16 mouse cellular contexts compared by ENCODE assay signal in genomic region chr14:68355462-68355905, GRCm38 (mm10).
DNase-seq lines count a peak whose midpoint lies in the region; ATAC-seq lines count a peak whose summit lies in the region.
"Had no signal": no experiment of that assay in that cellular context is flagged by ENCODE, and none has a peak within 500 bp of the region (broad histone marks: within the 10 kb centered on the region; RNA-seq: fewer than 3 reads in every experiment).

No protein-coding gene starts in this region.

- WGBS in hindbrain, embryonic 11.5 days = 68% methylated on average over 8 of the region's 8 CpGs
- 80% methylated on average over 8 of the region's 8 CpGs for WGBS in hindbrain, embryonic 10.5 days
- WGBS in forebrain, embryonic 12.5 days = 37% methylated on average over 8 of the region's 8 CpGs
- WGBS in hindbrain, embryonic 13.5 days = 32% methylated on average over 8 of the region's 8 CpGs
- WGBS in neural tube, embryonic 13.5 days = 21% methylated on average over 8 of the region's 8 CpGs
- 80% methylated on average over 8 of the region's 8 CpGs for WGBS in liver, embryonic 12.5 days (ENCODE audit: insufficient replicate concordance)

- peak overlapping the region; percentile 43; the same call in 1 of the 2 replicates for H3K27ac ChIP-seq in hindbrain, embryonic 11.5 days (ENCODE audit: low read depth, low read length)
- no peak overlapping the region for H3K27ac ChIP-seq in hindbrain, embryonic 10.5 days
- H3K27ac ChIP-seq in forebrain, embryonic 12.5 days = no peak overlapping the region
- peak overlapping the region; percentile 66 for H3K27ac ChIP-seq in hindbrain, embryonic 13.5 days
- peak overlapping the region; percentile 74 for H3K27ac ChIP-seq in neural tube, embryonic 13.5 days (replicated peaks)
- H3K27ac ChIP-seq in liver, embryonic 12.5 days = no peak overlapping the region
- H3K27ac ChIP-seq: heart, embryonic 15.5 days; kidney, postnatal 0 days; limb, embryonic 13.5 days; stomach, embryonic 15.5 days had no signal

- H3K4me2 ChIP-seq in hindbrain, embryonic 11.5 days (replicated peaks; ENCODE audit: low read depth, low read length) = no peak overlapping the region
- H3K4me2 ChIP-seq in forebrain, embryonic 12.5 days = no peak overlapping the region
- no peak overlapping the region for H3K4me2 ChIP-seq in hindbrain, embryonic 13.5 days
- H3K4me2 ChIP-seq in neural tube, embryonic 13.5 days = no peak overlapping the region
- no peak overlapping the region for H3K4me2 ChIP-seq in liver, embryonic 12.5 days
- H3K4me2 ChIP-seq: heart, embryonic 15.5 days; limb, embryonic 13.5 days; stomach, embryonic 15.5 days had no signal

- no peaks in the 10 kb centered on the region for H3K27me3 ChIP-seq in hindbrain, embryonic 11.5 days (ENCODE audit: control insufficient read depth, insufficient read depth, low read length)
- no peaks in the 10 kb centered on the region for H3K27me3 ChIP-seq in hindbrain, embryonic 10.5 days (ENCODE audit: insufficient read depth, poor library complexity, severe bottlenecking)
- no peaks in the 10 kb centered on the region for H3K27me3 ChIP-seq in forebrain, embryonic 12.5 days
- H3K27me3 ChIP-seq in hindbrain, embryonic 13.5 days = no peaks in the 10 kb centered on the region
- H3K27me3 ChIP-seq in neural tube, embryonic 13.5 days = no peaks in the 10 kb centered on the region
- H3K27me3 ChIP-seq in liver, embryonic 12.5 days (replicated peaks) = no peaks in the 10 kb centered on the region
- H3K27me3 ChIP-seq: heart, embryonic 15.5 days; stomach, embryonic 15.5 days had no signal

- peak; percentile 37 for DNase-seq in hindbrain, embryonic 11.5 days (ENCODE audit: low spot score)
- DNase-seq in hindbrain, embryonic 10.5 days (ENCODE audit: low spot score) = no peak
- no peak for DNase-seq in right cerebral cortex, adult 2 months (ENCODE audit: low spot score in 2 of 2)
- no peak for DNase-seq in spleen, adult 12 weeks (ENCODE audit: low spot score)
- DNase-seq: lung, adult 2 months; right cerebral cortex, postnatal 4 days had no signal

- H3K9me3 ChIP-seq in hindbrain, embryonic 11.5 days (ENCODE audit: control insufficient read depth, low read length) = no peaks in the 10 kb centered on the region
- no peaks in the 10 kb centered on the region for H3K9me3 ChIP-seq in hindbrain, embryonic 10.5 days
- no peaks in the 10 kb centered on the region for H3K9me3 ChIP-seq in forebrain, embryonic 12.5 days
- H3K9me3 ChIP-seq in hindbrain, embryonic 13.5 days = no peaks in the 10 kb centered on the region
- no peaks in the 10 kb centered on the region for H3K9me3 ChIP-seq in neural tube, embryonic 13.5 days
- H3K9me3 ChIP-seq in liver, embryonic 12.5 days (replicated peaks) = no peaks in the 10 kb centered on the region
- H3K9me3 ChIP-seq: heart, embryonic 15.5 days; limb, embryonic 13.5 days; stomach, embryonic 15.5 days had no signal

- no peak overlapping the region for H3K9ac ChIP-seq in hindbrain, embryonic 11.5 days (ENCODE audit: low read depth, low read length)
- H3K9ac ChIP-seq in forebrain, embryonic 12.5 days = no peak overlapping the region
- H3K9ac ChIP-seq in hindbrain, embryonic 13.5 days = no peak overlapping the region
- no peak overlapping the region for H3K9ac ChIP-seq in neural tube, embryonic 13.5 days
- no peak overlapping the region for H3K9ac ChIP-seq in liver, embryonic 12.5 days
- H3K9ac ChIP-seq: heart, embryonic 15.5 days; limb, embryonic 13.5 days; stomach, embryonic 15.5 days had no signal

- ATAC-seq in hindbrain, embryonic 11.5 days (ENCODE audit: low FRiP score) = peak; percentile 71
- peak; percentile 82 for ATAC-seq in forebrain, embryonic 12.5 days (ENCODE audit: low FRiP score)
- ATAC-seq in hindbrain, embryonic 13.5 days (ENCODE audit: low FRiP score) = peak; percentile 46
- peak; percentile 87 for ATAC-seq in neural tube, embryonic 13.5 days (ENCODE audit: low read depth)
- no peak for ATAC-seq in liver, embryonic 12.5 days
- ATAC-seq: CD4-positive, CD25-positive, alpha-beta regulatory T cell, adult 4 months; inflammation-experienced regulatory T-cells, adult 6 months had no signal

- no peak overlapping the region for H3K4me3 ChIP-seq in hindbrain, embryonic 11.5 days (ENCODE audit: low read depth, low read length)
- no peak overlapping the region for H3K4me3 ChIP-seq in hindbrain, embryonic 10.5 days
- no peak overlapping the region for H3K4me3 ChIP-seq in forebrain, embryonic 12.5 days (replicated peaks)
- no peak overlapping the region for H3K4me3 ChIP-seq in hindbrain, embryonic 13.5 days
- H3K4me3 ChIP-seq in neural tube, embryonic 13.5 days = no peak overlapping the region
- no peak overlapping the region for H3K4me3 ChIP-seq in liver, embryonic 12.5 days
- H3K4me3 ChIP-seq: heart, embryonic 15.5 days; limb, embryonic 13.5 days; stomach, embryonic 15.5 days had no signal

- no peaks in the 10 kb centered on the region for H3K4me1 ChIP-seq in hindbrain, embryonic 11.5 days (replicated peaks; ENCODE audit: control insufficient read depth, insufficient read depth, low read length)
- 0 out of 2 replicates have a peak, but pooled peaks cover 5% of the 10 kb centered on the region for H3K4me1 ChIP-seq in hindbrain, embryonic 10.5 days (replicated peaks)
- peaks cover 14% of the 10 kb centered on the region for H3K4me1 ChIP-seq in forebrain, embryonic 12.5 days
- peaks cover 19% of the 10 kb centered on the region for H3K4me1 ChIP-seq in hindbrain, embryonic 13.5 days (replicated peaks)
- H3K4me1 ChIP-seq in neural tube, embryonic 13.5 days (replicated peaks) = peaks cover 21% of the 10 kb centered on the region
- no peaks in the 10 kb centered on the region for H3K4me1 ChIP-seq in liver, embryonic 12.5 days
- H3K4me1 ChIP-seq: heart, embryonic 15.5 days; limb, embryonic 13.5 days; stomach, embryonic 15.5 days had no signal

- no peaks in the 10 kb centered on the region for H3K36me3 ChIP-seq in hindbrain, embryonic 11.5 days (ENCODE audit: control insufficient read depth, insufficient read depth, low read length)
- H3K36me3 ChIP-seq in hindbrain, embryonic 10.5 days = no peaks in the 10 kb centered on the region
- no peaks in the 10 kb centered on the region for H3K36me3 ChIP-seq in forebrain, embryonic 12.5 days (replicated peaks)
- H3K36me3 ChIP-seq in hindbrain, embryonic 13.5 days = no peaks in the 10 kb centered on the region
- H3K36me3 ChIP-seq in neural tube, embryonic 13.5 days = no peaks in the 10 kb centered on the region
- no peaks in the 10 kb centered on the region for H3K36me3 ChIP-seq in liver, embryonic 12.5 days
- H3K36me3 ChIP-seq: heart, embryonic 15.5 days; limb, embryonic 13.5 days; stomach, embryonic 15.5 days had no signal

Comparison
In these comparisons a context has a peak if more than half of its experiments do, and no peak if none do; other contexts are left out.
1. H3K27ac ChIP-seq: peak in hindbrain, embryonic 11.5 days (single experiment), hindbrain, embryonic 13.5 days (single experiment) and neural tube, embryonic 13.5 days (single experiment); none in hindbrain, embryonic 10.5 days (single experiment), forebrain, embryonic 12.5 days (single experiment) and liver, embryonic 12.5 days (single experiment).